Mouse (Mus musculus) embryonic fibroblast, embryonic 13.5 days (primary cell): Measurements from ENCODE around the gene Soga1.

Source experiments
- CTCF ChIP-seq: IDR thresholded peaks from 2 replicates; pipeline ENCODE4 v1.5.1; 2011; ENCODE audit warnings: mild to moderate bottlenecking, control low read depth, low read length, moderate library complexity, borderline replicate concordance; ENCODE audit not compliant: insufficient read depth
- POLR2A ChIP-seq: IDR thresholded peaks from 2 replicates; pipeline ENCODE4 v1.6.1; 2011; ENCODE audit warnings: low read depth, mild to moderate bottlenecking, control low read depth, low read length, moderate library complexity

GRCm38 (mm10) chr2:157035371-157035770, 43.7 kb downstream of the Soga1 start:
- no peak for TF ChIP-seq CTCF
- no peak for TF ChIP-seq POLR2A
